Mouse (Mus musculus) adrenal gland, adult 8-10 months (tissue): ENCODE data around the gene Slc13a2. TPM values are rescaled to one million over a fixed set of nuclear protein-coding genes. Genes with fewer than 3 reads are reported as not detected.

ENCODE experiments used
- DNase-seq: peaks from one replicate; pipeline ENCODE4 v3.0.0; 2022
- total RNA-seq, 4 experiments: library from RNA; stranded (reverse); gene quantifications; 2 replicates each; pipeline ENCODE4 v1.2.4; 2022

The Slc13a2 gene
- total RNA-seq, 4 experiments from 2014 or later, result not detected

- no peak for DNase-seq
These were observed 72.3 kb downstream of the Slc13a2 start for GRCm38 (mm10) chr11:78349441-78350358.

GRCm38 (mm10) chr11:78348474-78348873, 73.5 kb downstream of the Slc13a2 start:
- no peak for DNase-seq

- no peak for DNase-seq
These were observed 74.1 kb downstream of the Slc13a2 start for GRCm38 (mm10) chr11:78347908-78348307.

Other genes starting within 250 kb of the Slc13a2 start
- 10 to 100 TPM; 10.7 to 29.6 (median 21.6) TPM for gene Nek8, start 245.5 kb downstream of the Slc13a2 start, total RNA-seq
- gene Tlcd1, start 245.5 kb downstream of the Slc13a2 start, total RNA-seq, result 10 to 100 TPM; 54.5 to 65.1 (median 61.2) TPM
- gene Rpl23a, start 238.6 kb downstream of the Slc13a2 start, total RNA-seq, result 1,000 to 10,000 TPM; 1,361 to 1,741 (median 1,547) TPM
- gene Rab34, start 233.8 kb downstream of the Slc13a2 start, total RNA-seq, result 100 to 1,000 TPM in 2 of 4 experiments, 10 to 100 TPM in 2; 72.8 to 116 (median 98.4) TPM
- gene Proca1, start 228.8 kb downstream of the Slc13a2 start, total RNA-seq, result 10 to 100 TPM; 10.1 to 12.9 (median 11.9) TPM
- 100 to 1,000 TPM; 118 to 156 (median 125) TPM for gene Sdf2, start 176.5 kb downstream of the Slc13a2 start, total RNA-seq
- gene Supt6, start 176.2 kb downstream of the Slc13a2 start, total RNA-seq, result 10 to 100 TPM; 71.8 to 93.4 (median 79.5) TPM
- 100 to 1,000 TPM; 178 to 198 (median 188) TPM for gene 2610507B11Rik, start 160.5 kb downstream of the Slc13a2 start, total RNA-seq
- 1 to 10 TPM in 3 of 4 experiments, under 1 TPM in 1; 0.26 to 1.8 (median 1.5) TPM for gene BC030499, start 131.4 kb downstream of the Slc13a2 start, total RNA-seq
- 1 to 10 TPM; 5.1 to 8.3 (median 6.9) TPM for gene Spag5, start 120.7 kb downstream of the Slc13a2 start, total RNA-seq
- gene Aldoc, start 99.2 kb downstream of the Slc13a2 start, total RNA-seq, result 10 to 100 TPM; 23.4 to 54.0 (median 37.5) TPM
- gene Pigs, start 93.8 kb downstream of the Slc13a2 start, total RNA-seq, result 10 to 100 TPM; 83.3 to 84.7 (median 83.9) TPM
- 10 to 100 TPM; 45.1 to 60.9 (median 53.0) TPM for gene Unc119, start 78.7 kb downstream of the Slc13a2 start, total RNA-seq
- under 1 TPM; 0.20 to 0.77 (median 0.31) TPM for gene Foxn1, start 35.7 kb downstream of the Slc13a2 start, total RNA-seq
- gene Slc46a1, start 43.5 kb upstream of the Slc13a2 start, total RNA-seq, result 10 to 100 TPM; 36.9 to 54.8 (median 42.6) TPM
- 10 to 100 TPM in 2 of 4 experiments, 1 to 10 TPM in 2; 6.4 to 15.1 (median 9.0) TPM for gene Sarm1, start 75.5 kb upstream of the Slc13a2 start, total RNA-seq
- gene Vtn, start 76.9 kb upstream of the Slc13a2 start, total RNA-seq, result 1 to 10 TPM in 2 of 4 experiments, under 1 TPM in 2; 0.66 to 3.2 (median 1.1) TPM
- not detected for gene Sebox, start 81.2 kb upstream of the Slc13a2 start, total RNA-seq
- 10 to 100 TPM; 27.5 to 36.3 (median 34.5) TPM for gene Tmem199, start 90.0 kb upstream of the Slc13a2 start, total RNA-seq
- 100 to 1,000 TPM; 129 to 171 (median 150) TPM for gene Poldip2, start 90.0 kb upstream of the Slc13a2 start, total RNA-seq
- gene Tnfaip1, start 114.1 kb upstream of the Slc13a2 start, total RNA-seq, result 10 to 100 TPM; 39.9 to 52.6 (median 47.0) TPM
- gene Ift20, start 114.1 kb upstream of the Slc13a2 start, total RNA-seq, result 100 to 1,000 TPM; 103 to 135 (median 123) TPM
- gene Tmem97, start 128.6 kb upstream of the Slc13a2 start, total RNA-seq, result 10 to 100 TPM; 46.3 to 65.0 (median 55.8) TPM